Mouse (Mus musculus) forebrain, embryonic 14.5 days (tissue): ENCODE data around the gene Gale. TPM values are rescaled to one million over a fixed set of nuclear protein-coding genes. Genes with fewer than 3 reads are reported as not detected.
"Not testable (repeated sequence)": the region's sequence is repeated elsewhere in the genome, so short reads cannot be mapped to it uniquely, and the experiment has no call there.

Experiments
- ATAC-seq: fragments of 200-750 bp; cut with Nextera tagmentation; 2 replicates; pipeline ENCODE4 v1.8.0; 2017; ENCODE audit warnings: mild to moderate bottlenecking, moderate library complexity
- DNase-seq: peaks from one replicate; pipeline ENCODE4 v3.0.0-alpha.2; 2015; ENCODE audit warnings: low spot score
- H3K27ac ChIP-seq: fragments of 300-500 bp; sonication (generic); 2 replicates; pipeline ENCODE4 v1.5.1; 2014; ENCODE audit warnings: low read depth, mild to moderate bottlenecking, control low read depth, low read length, moderate library complexity
- H3K27me3 ChIP-seq: fragments of 300-500 bp; sonication (generic); replicated peaks from 2 replicates; pipeline ENCODE4 v1.6.1; 2014; ENCODE audit warnings: low read length, control low read depth, mixed read lengths; ENCODE audit not compliant: control insufficient read depth, insufficient read depth
- H3K36me3 ChIP-seq: fragments of 300-500 bp; sonication (generic); 2 replicates; pipeline ENCODE4 v1.6.1; 2014; ENCODE audit warnings: low read length, control low read depth; ENCODE audit not compliant: control insufficient read depth, insufficient read depth
- H3K4me1 ChIP-seq: fragments of 300-500 bp; sonication (generic); 2 replicates; pipeline ENCODE4 v1.6.1; 2014; ENCODE audit warnings: antibody characterized with exemption, low read length, control low read depth; ENCODE audit not compliant: control insufficient read depth, insufficient read depth
- H3K4me2 ChIP-seq: fragments of 300-500 bp; sonication (generic); 2 replicates; pipeline ENCODE4 v1.6.1; 2014; ENCODE audit warnings: mild to moderate bottlenecking, control low read depth, low read length
- H3K4me3 ChIP-seq: fragments of 300-500 bp; sonication (generic); 2 replicates; pipeline ENCODE4 v1.5.1; 2014; ENCODE audit warnings: low read depth, low read length, control low read depth
- H3K9ac ChIP-seq: fragments of 300-500 bp; sonication (generic); 2 replicates; pipeline ENCODE4 v1.6.1; 2014; ENCODE audit warnings: mild to moderate bottlenecking, low read length, control low read depth, moderate library complexity
- H3K9me3 ChIP-seq: fragments of 300-500 bp; sonication (generic); replicated peaks from 2 replicates; pipeline ENCODE4 v1.6.1; 2016; ENCODE audit warnings: low read length, control low read depth, mixed read lengths; ENCODE audit not compliant: control insufficient read depth
- WGBS: fragments of 180-500 bp; shearing (Covaris S2); extraction: QIAGEN DNeasy Blood & Tissue Kit; methylation state at CpG from one replicate; pipeline ENCODE4 v1.1.7; 2014; 5-methylcytosine and 5-hydroxymethylcytosine counted together
- polyA plus RNA-seq: library from polyadenylated mRNA; unstranded; fragments of >200 nt; fragmentation: Nextera tagmentation; extraction: Ambion mirVana; gene quantifications from 2 replicates; pipeline ENCODE4 v1.2.1, GENCODE M21; 2014

Gale gene
- polyA plus RNA-seq, 1 experiment from 2014 or later = 32.9 TPM

DNA sequence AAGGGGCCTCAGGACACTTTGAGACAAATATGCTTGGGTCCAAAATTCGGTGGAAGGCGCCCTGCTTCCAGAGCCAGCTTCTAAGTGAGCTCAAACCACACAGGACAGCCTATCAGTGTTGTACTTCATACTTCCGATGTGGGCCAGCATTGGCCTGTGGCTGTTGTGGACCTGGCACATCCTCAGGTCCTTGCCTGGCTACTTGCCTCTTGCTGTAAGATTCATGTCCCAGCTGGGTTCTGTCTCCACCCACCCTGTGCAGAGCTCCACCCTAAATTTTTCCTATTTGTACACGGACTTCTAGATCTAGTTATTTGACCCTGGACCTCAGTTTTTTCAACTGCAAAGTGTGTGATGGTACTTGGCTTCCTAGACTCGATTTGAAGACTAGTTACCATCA, 28.0 kb upstream of the Gale start:
- Histone ChIP-seq H3K27ac (no peak overlapping the region), H3K9me3 (no peaks in the 10 kb centered on the region), H3K4me3 (no peak overlapping the region), H3K36me3 (peaks cover 60% of the 10 kb centered on the region), H3K9ac (no peak overlapping the region), H3K27me3 (no peaks in the 10 kb centered on the region), H3K4me2 (no peak overlapping the region), H3K4me1 (no peaks in the 10 kb centered on the region)
- 72% methylated on average over 5 of the region's 5 CpGs for WGBS
- DNase-seq = no peak
- ATAC-seq = no peak

DNA sequence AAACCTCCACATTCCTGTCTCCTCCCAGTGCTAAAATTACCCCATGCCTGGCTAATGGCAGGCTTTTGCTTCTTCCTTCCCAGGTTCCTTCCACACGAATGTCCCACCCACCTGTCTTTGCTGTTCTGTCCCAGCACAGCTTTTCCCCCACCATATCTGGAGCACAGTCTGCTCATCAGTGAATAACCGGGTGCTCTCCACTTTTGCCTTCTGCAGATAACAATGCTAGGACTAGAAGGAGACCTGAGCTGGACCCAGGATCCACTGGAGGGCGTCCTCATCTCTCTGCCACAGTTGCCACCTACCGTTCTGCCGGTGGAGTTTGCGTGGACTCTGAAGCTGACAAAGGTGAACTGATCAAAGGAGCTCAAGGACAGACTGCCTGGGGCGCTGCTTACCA, 24.7 kb upstream of the Gale start:
- H3K36me3 ChIP-seq = peaks cover 44% of the 10 kb centered on the region
- H3K9ac ChIP-seq = no peak overlapping the region
- H3K4me3 ChIP-seq = no peak overlapping the region
- ATAC-seq (no peak), DNase-seq (no peak)
- no peaks in the 10 kb centered on the region for H3K4me1 ChIP-seq
- WGBS = 89% methylated on average over 7 of the region's 7 CpGs
- no peak overlapping the region for H3K4me2 ChIP-seq
- H3K9me3 ChIP-seq = no peaks in the 10 kb centered on the region
- no peaks in the 10 kb centered on the region for H3K27me3 ChIP-seq
- H3K27ac ChIP-seq = no peak overlapping the region

DNA sequence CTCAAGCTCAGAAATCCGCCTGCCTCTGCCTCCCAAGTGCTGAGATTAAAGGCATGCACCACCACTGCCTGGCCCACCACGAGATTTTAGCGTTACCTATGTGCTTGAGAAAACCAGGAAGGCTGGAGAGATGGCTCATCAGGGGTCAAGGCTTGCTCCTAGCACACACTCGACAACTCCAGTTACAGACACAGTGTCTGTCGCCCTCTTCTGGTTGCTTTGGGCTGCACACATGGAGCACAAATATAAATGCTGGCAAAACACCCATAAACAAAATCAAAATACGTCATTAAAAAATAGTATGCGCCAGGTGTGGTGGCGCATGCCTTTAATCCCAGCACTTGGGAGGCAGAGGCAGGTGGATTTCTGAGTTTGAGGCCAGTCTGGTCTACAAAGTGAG, 22.5 kb upstream of the Gale start:
- H3K4me3 ChIP-seq, H3K27me3 ChIP-seq, ATAC-seq, DNase-seq, H3K4me2 ChIP-seq, H3K27ac ChIP-seq, H3K9me3 ChIP-seq, H3K9ac ChIP-seq, H3K4me1 ChIP-seq: not testable (repeated sequence)
- H3K36me3 ChIP-seq = peaks cover 30% of the 10 kb centered on the region
- WGBS = 79% methylated on average over 8 of the region's 8 CpGs

DNA sequence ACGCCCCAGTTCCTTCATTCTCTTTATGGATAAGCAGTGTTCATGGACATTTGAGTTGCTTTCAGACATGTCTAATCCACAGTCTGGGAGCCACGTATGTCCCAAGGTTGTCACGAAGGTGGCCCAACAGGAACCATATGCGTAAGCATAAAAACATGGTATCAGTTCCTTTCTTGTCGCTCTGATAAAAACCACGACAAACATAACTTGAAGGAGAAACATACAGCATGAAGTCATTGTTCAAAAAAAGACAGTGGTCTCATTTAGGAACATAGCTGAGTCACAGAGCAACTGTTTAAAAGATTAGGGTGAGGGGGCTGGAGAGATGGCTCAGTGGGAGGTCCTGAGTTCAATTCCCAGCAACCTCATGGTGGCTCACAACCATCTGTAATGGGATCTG, 21.3 kb upstream of the Gale start:
- Histone ChIP-seq H3K4me2 (no peak overlapping the region), H3K4me1 (peaks cover 4% of the 10 kb centered on the region), H3K9me3 (no peaks in the 10 kb centered on the region), H3K9ac (no peak overlapping the region), H3K36me3 (peaks cover 25% of the 10 kb centered on the region; the same call in 1 of the 2 replicates), H3K27ac (no peak overlapping the region), H3K4me3 (no peak overlapping the region), H3K27me3 (no peaks in the 10 kb centered on the region)
- 88% methylated on average over 6 of the region's 6 CpGs for WGBS
- ATAC-seq = no peak
- DNase-seq = no peak

DNA sequence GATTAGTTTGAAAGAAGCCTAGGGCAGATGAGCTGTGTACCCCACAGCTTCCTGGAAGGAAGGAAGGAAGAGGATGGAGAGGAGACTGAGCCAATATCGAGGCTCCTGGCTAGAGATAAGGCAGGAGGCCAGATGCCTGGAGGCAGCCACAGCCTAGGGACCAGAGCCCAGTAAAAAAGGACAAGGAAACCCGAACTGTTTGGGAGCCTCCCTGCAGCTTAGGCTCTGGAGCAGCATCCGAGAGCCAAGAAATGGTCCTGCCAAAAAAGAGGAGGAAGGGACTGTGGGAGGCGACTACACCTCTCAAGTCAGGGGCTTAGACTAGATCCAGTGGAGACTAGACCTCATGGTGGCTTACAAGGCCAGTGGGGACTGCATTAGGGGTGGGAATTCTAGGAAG, 20.1 kb upstream of the Gale start:
- 0 out of 2 replicates have a peak, but pooled peaks cover 17% of the 10 kb centered on the region for H3K36me3 ChIP-seq
- H3K4me1 ChIP-seq = peaks cover 4% of the 10 kb centered on the region
- H3K27ac ChIP-seq = no peak overlapping the region
- H3K27me3 ChIP-seq = no peaks in the 10 kb centered on the region
- 59% methylated on average over 4 of the region's 4 CpGs for WGBS
- H3K9me3 ChIP-seq = no peaks in the 10 kb centered on the region
- DNase-seq (no peak), ATAC-seq (no peak)
- no peak overlapping the region for H3K9ac ChIP-seq
- H3K4me3 ChIP-seq = no peak overlapping the region
- H3K4me2 ChIP-seq = no peak overlapping the region

DNA sequence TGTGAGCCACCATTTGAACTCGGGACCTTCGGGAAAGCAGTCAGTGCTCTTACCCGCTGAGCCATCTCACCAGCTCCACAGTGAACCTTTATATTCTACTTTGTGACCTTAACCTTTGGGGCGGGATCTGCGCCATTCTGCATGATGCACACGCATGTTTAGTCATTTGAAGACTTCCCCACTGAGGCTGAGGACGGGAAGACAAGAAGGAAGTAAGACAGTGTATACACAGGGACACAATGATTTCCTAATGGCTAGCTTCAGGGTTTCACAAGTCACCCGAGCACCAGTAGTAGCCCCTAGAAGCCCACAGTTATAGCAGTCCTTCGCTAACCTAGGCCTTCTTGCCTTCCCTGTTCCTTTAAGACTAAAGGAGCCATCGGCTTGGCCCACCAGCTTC, 17.8 kb upstream of the Gale start:
- DNase-seq (no peak), ATAC-seq (no peak)
- no peaks in the 10 kb centered on the region for H3K27me3 ChIP-seq
- H3K36me3 ChIP-seq = 0 out of 2 replicates have a peak, but pooled peaks cover 4% of the 10 kb centered on the region
- WGBS = 76% methylated on average over 10 of the region's 10 CpGs
- peak overlapping the region; percentile 84 for H3K4me2 ChIP-seq
- H3K4me1 ChIP-seq = peaks cover 4% of the 10 kb centered on the region
- H3K4me3 ChIP-seq = peak overlapping the region; percentile 75
- H3K27ac ChIP-seq = 0 out of 2 replicates have a peak overlapping the region, but pooled peaks have one; percentile 23
- H3K9me3 ChIP-seq = no peaks in the 10 kb centered on the region
- H3K9ac ChIP-seq = peak overlapping the region; percentile 83; the same call in 1 of the 2 replicates

DNA sequence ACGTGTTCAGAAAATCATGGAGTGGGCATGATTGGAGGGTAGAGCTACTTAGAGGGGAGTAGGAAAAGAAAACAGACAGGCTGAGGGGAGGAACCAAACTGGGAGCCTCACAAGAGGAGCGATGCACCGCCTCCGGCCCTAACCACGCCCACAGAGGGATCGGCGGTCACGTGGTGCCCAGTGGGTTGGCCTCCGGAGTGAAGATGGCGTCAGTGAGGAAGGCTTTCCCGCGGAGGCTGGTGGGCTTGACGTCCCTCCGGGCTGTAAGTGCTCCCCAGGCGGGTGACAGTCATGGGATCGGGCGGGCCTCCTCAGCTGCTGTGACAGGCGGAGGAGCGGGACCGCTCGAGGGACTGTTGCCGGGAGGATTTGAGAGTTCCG, 17.3 kb upstream of the Gale start, which contains the start of gene Hmgcl:
TSS of gene Hmgcl (plus strand) at position 171 of the 381 bp plus-strand sequence.
- Histone ChIP-seq H3K9ac (peak within 1 kb of the TSS; percentile 83), H3K27me3 (no peaks in the 10 kb centered on the region), H3K9me3 (no peaks in the 10 kb centered on the region), H3K4me2 (peak within 1 kb of the TSS; percentile 84), H3K27ac (0 out of 2 replicates have a peak within 1 kb of the TSS, but pooled peaks have one; percentile 23), H3K36me3 (peaks cover under 1% of the 10 kb centered on the region; the same call in 1 of the 2 replicates), H3K4me1 (peaks cover 4% of the 10 kb centered on the region), H3K4me3 (peak within 1 kb of the TSS; percentile 75)
- DNase-seq (peak; percentile 97), ATAC-seq (peak; percentile 97)
- under 1% methylated on average over 23 of the region's 23 CpGs for WGBS

DNA sequence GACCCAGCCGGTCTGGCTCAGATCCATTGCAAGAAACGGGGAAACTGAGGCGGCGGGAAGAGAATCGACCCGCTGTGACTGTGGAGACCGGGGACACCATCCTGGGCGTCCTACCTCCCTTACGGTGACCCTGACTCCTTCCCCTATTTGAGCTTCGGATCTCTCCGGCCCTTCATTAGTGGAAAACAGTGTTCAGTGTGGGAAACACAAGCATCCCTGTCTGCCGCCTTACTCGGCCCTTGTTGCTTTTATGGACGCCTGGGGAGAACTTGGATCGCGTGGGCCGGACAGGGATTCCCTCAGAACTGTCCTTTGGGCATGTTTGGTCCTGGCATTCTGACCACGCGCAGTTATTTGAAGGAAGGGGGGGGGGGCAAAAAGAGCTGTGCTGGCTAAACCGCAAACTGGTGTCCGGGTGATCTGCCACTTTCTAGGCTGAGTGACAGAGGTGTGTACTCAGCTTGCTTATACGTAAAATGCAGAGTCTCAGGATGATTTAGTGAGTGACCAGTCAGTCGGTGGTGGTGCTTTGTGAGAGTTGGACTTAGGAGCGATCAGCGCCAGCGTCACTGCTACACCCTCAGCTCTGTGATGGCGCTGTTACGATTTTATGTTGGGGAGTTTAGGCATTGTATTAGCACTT, 16.7 kb upstream of the Gale start:
- ATAC-seq = peak; percentile 54; the same call in 1 of the 2 replicates

DNA sequence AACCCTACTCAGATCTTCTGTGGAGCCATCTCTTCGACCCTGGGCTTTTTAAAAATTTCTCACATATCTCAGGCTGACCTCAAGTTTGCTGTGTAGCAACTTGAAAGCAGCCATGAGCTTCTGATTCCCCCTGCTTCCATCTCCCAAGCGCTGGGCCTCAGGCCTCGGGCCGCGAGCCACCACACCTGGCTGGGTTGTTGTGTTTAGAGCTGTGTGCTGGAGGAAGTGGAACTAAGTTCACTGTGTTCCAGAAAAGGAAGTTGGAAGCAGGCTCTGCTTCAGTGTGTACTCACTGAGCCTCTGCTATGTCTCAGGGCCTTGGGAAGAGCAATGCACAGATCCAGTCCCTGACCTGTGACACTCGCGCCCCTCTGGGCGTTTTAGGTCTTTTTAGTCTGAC, 15.4 kb upstream of the Gale start:
- Histone ChIP-seq H3K9ac (no peak overlapping the region), H3K4me1 (peaks cover 4% of the 10 kb centered on the region), H3K4me3 (no peak overlapping the region), H3K36me3 (peaks cover 14% of the 10 kb centered on the region), H3K9me3 (no peaks in the 10 kb centered on the region), H3K4me2 (no peak overlapping the region), H3K27me3 (no peaks in the 10 kb centered on the region), H3K27ac (no peak overlapping the region)
- ATAC-seq (no peak), DNase-seq (no peak)
- 96% methylated on average over 8 of the region's 8 CpGs for WGBS

More for the DNA sequence above, 16.7 kb upstream of the Gale start:
- H3K4me1 ChIP-seq = peaks cover 4% of the 10 kb centered on the region
- H3K27ac ChIP-seq = no peak overlapping the region
- H3K9ac ChIP-seq = peak overlapping the region; percentile 83
- H3K36me3 ChIP-seq = peaks cover 6% of the 10 kb centered on the region
- H3K27me3 ChIP-seq = no peaks in the 10 kb centered on the region
- peak overlapping the region; percentile 75 for H3K4me3 ChIP-seq
- H3K9me3 ChIP-seq = no peaks in the 10 kb centered on the region
- peak overlapping the region; percentile 84 for H3K4me2 ChIP-seq
- WGBS = 3% methylated on average over 28 of the region's 28 CpGs
- peak; percentile 33 for DNase-seq
